Mouse (Mus musculus): Measurements from ENCODE around the gene Cmbl. TPM values are rescaled to one million over a fixed set of nuclear protein-coding genes. Genes with fewer than 3 reads are reported as not detected.
"Not testable (repeated sequence)": the region's sequence is repeated elsewhere in the genome, so short reads cannot be mapped to it uniquely, and the experiment has no call there.

Gene Cmbl
- total and polyA plus RNA-seq, 2 experiments from 2014 or later, result 22.8 to 41.0 TPM

- no peak for DNase-seq (ENCODE audit: low spot score)
- no peak overlapping the region for H3K4me2 ChIP-seq (ENCODE audit: low read depth, low read length)
- no peak overlapping the region for H3K9ac ChIP-seq (replicated peaks; ENCODE audit: low read depth, low read length)
- WGBS, result 62% methylated on average over 4 of the region's 4 CpGs
- H3K27ac ChIP-seq (ENCODE audit: low read depth), result no peak overlapping the region
- TF ChIP-seq EP300 (IDR thresholded peaks at IDR 0.05; ENCODE audit: low read depth), result no peak
- TF ChIP-seq CTCF (IDR thresholded peaks at IDR 0.05; ENCODE audit: low read depth), result no peak
- H3K36me3 ChIP-seq (replicated peaks; ENCODE audit: control insufficient read depth, insufficient read depth, low read length), result no peaks in the 10 kb centered on the region
- H3K4me3 ChIP-seq (ENCODE audit: low read depth, low read length), result no peak overlapping the region
- H3K27me3 ChIP-seq (ENCODE audit: control insufficient read depth, insufficient read depth, low read length), result no peaks in the 10 kb centered on the region
- H3K4me1 ChIP-seq (ENCODE audit: control insufficient read depth, insufficient read depth), result peaks cover 8% of the 10 kb centered on the region; the same call in 1 of the 2 replicates
- H3K9me3 ChIP-seq (replicated peaks; ENCODE audit: control insufficient read depth, low read length), result no peaks in the 10 kb centered on the region
- no peak for ATAC-seq (ENCODE audit: insufficient read depth, low read depth)
Observed at GRCm38 (mm10) chr15:31573287-31573686, 8.1 kb downstream of the Cmbl start.

DNA sequence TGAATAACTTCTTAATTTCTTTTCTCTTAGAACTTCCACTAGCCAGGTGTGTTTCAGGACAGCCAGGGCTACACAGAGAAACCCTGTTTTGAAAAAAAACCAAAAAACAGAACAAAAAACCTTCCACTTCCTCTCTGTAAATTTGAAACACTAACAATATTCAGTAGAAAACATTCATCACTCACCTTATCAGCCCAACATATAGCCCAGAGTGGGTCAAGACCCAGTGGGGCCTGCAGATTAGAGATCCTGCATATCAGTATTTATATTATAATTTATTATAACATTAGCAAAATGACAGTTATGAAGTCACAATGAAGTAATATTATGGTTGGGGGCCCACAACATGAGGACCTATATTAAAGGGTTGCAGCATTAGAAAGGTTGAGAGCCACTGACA is 8.5 kb downstream of the Cmbl start:
- no peak overlapping the region for H3K9ac ChIP-seq (replicated peaks; ENCODE audit: low read depth, low read length)
- no peak for TF ChIP-seq CTCF (IDR thresholded peaks at IDR 0.05; ENCODE audit: low read depth)
- TF ChIP-seq EP300 (IDR thresholded peaks at IDR 0.05; ENCODE audit: low read depth), result no peak
- H3K27me3 ChIP-seq (ENCODE audit: control insufficient read depth, insufficient read depth, low read length), result no peaks in the 10 kb centered on the region
- H3K4me3 ChIP-seq (ENCODE audit: low read depth, low read length), result no peak overlapping the region
- H3K36me3 ChIP-seq (replicated peaks; ENCODE audit: control insufficient read depth, insufficient read depth, low read length), result no peaks in the 10 kb centered on the region
- ATAC-seq (ENCODE audit: insufficient read depth, low read depth) (no peak), DNase-seq (ENCODE audit: low spot score) (no peak)
- H3K4me1 ChIP-seq (ENCODE audit: control insufficient read depth, insufficient read depth), result peaks cover 7% of the 10 kb centered on the region; the same call in 1 of the 2 replicates
- H3K4me2 ChIP-seq (ENCODE audit: low read depth, low read length), result no peak overlapping the region
- H3K27ac ChIP-seq (ENCODE audit: low read depth), result no peak overlapping the region
- H3K9me3 ChIP-seq (replicated peaks; ENCODE audit: control insufficient read depth, low read length), result no peaks in the 10 kb centered on the region

DNA sequence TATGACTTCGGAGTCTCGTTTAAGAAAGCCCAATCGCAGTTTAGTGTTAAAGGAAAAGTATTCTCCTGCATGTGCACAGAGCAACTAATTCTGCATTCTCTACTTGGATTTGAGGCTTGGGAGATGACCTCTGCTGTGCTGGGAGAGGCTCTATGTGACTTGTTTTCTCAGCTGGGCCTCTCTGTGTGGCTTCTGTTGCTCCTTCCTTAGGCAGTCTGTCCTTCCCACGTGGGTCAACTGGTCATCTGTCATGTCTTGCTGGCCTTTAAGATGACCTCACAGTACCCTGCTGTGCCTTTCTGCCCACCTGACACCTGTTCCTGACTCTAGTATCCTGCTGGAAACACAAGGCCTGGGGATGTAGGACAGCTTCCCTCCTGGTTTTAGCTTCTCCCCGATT is 10.9 kb downstream of the Cmbl start:
- TF ChIP-seq CTCF (IDR thresholded peaks at IDR 0.05; ENCODE audit: low read depth), result no peak
- Histone ChIP-seq H3K9ac (replicated peaks; ENCODE audit: low read depth, low read length) (no peak overlapping the region), H3K27ac (ENCODE audit: low read depth) (no peak overlapping the region), H3K36me3 (replicated peaks; ENCODE audit: control insufficient read depth, insufficient read depth, low read length) (no peaks in the 10 kb centered on the region), H3K9me3 (replicated peaks; ENCODE audit: control insufficient read depth, low read length) (no peaks in the 10 kb centered on the region), H3K4me3 (ENCODE audit: low read depth, low read length) (no peak overlapping the region), H3K27me3 (ENCODE audit: control insufficient read depth, insufficient read depth, low read length) (no peaks in the 10 kb centered on the region), H3K4me1 (ENCODE audit: control insufficient read depth, insufficient read depth) (peaks cover 3% of the 10 kb centered on the region; the same call in 1 of the 2 replicates), H3K4me2 (ENCODE audit: low read depth, low read length) (no peak overlapping the region)
- 71% methylated on average over 5 of the region's 5 CpGs for WGBS
- DNase-seq (ENCODE audit: low spot score), result no peak
- no peak for ATAC-seq (ENCODE audit: insufficient read depth, low read depth)

GRCm38 (mm10) chr15:31581086-31581485 is 15.9 kb downstream of the Cmbl start:
- not testable (repeated sequence) for H3K27ac ChIP-seq (ENCODE audit: low read depth); DNase-seq (ENCODE audit: low spot score); H3K4me3 ChIP-seq (ENCODE audit: low read depth, low read length); ATAC-seq (ENCODE audit: insufficient read depth, low read depth); H3K27me3 ChIP-seq (ENCODE audit: control insufficient read depth, insufficient read depth, low read length); H3K9ac ChIP-seq (replicated peaks; ENCODE audit: low read depth, low read length); H3K4me1 ChIP-seq (ENCODE audit: control insufficient read depth, insufficient read depth); H3K4me2 ChIP-seq (ENCODE audit: low read depth, low read length); H3K9me3 ChIP-seq (replicated peaks; ENCODE audit: control insufficient read depth, low read length); H3K36me3 ChIP-seq (replicated peaks; ENCODE audit: control insufficient read depth, insufficient read depth, low read length)
- 92% methylated on average over 2 of the region's 2 CpGs for WGBS

DNA sequence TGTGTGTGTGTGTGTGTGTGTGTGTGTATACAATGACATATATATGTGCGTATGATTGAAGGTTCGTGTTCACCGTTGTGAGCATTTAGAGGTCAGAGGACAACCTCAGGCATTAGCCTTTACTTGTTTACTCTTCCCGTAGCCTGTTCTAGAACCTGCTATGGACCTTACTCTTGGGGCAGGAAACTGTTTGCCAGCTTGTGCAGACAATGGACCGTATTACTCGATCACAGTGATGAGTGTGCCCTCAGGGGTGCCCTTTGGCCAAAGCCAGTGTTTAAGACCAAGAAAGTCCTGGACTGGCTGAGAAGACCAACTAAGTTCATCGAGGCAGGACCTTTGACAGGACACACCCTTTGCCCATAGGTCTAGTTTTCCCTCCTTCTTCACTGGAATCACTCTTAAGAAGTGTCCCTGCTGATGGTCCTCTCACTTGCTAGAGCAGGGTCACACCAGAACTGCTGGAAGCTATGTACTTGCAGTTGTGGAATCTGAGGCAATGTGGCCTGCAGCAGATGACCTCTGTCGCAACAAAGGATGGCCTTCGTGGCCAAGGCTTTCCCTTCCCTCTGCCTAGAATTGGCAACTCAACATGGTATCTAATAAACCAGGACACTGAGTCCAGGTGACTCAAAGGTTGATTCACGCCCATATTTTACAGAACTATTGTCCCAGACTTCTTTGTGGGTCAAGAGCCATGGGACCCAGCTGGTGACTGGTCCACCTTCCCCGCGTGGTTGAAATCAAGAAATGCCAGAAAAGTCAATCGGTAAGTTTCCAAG is 18.3 kb downstream of the Cmbl start:
- WGBS, result 86% methylated on average over 13 of the region's 13 CpGs
- Histone ChIP-seq H3K9ac (replicated peaks; ENCODE audit: low read depth, low read length) (no peak overlapping the region), H3K4me2 (ENCODE audit: low read depth, low read length) (no peak overlapping the region), H3K4me3 (ENCODE audit: low read depth, low read length) (no peak overlapping the region), H3K27me3 (ENCODE audit: control insufficient read depth, insufficient read depth, low read length) (no peaks in the 10 kb centered on the region), H3K9me3 (replicated peaks; ENCODE audit: control insufficient read depth, low read length) (no peaks in the 10 kb centered on the region), H3K4me1 (ENCODE audit: control insufficient read depth, insufficient read depth) (no peaks in the 10 kb centered on the region), H3K36me3 (replicated peaks; ENCODE audit: control insufficient read depth, insufficient read depth, low read length) (no peaks in the 10 kb centered on the region), H3K27ac (ENCODE audit: low read depth) (no peak overlapping the region)
- ATAC-seq (ENCODE audit: insufficient read depth, low read depth), result no peak
- TF ChIP-seq EP300 (IDR thresholded peaks at IDR 0.05; ENCODE audit: low read depth), result no peak
- DNase-seq (ENCODE audit: low spot score), result no peak

DNA sequence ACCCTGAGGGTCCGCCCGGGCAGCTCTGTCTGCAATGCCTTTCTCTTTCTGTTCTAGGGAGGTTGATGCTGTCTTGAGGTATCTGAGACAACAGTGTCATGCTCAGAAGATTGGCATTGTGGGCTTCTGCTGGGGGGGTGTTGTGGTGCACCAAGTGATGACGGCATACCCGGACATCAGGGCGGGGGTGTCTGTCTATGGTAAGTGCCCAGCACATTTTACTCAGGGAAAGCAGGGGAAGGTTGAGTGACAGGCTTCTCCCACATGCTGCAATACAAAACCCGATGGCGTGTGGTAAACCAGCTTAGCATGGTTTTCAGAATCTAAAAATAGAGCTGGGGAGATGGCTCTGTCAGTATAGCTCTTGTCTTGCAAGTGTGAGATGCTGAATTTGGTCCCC is 20.0 kb downstream of the Cmbl start:
- Histone ChIP-seq H3K9ac (replicated peaks; ENCODE audit: low read depth, low read length) (no peak overlapping the region), H3K4me1 (ENCODE audit: control insufficient read depth, insufficient read depth) (no peaks in the 10 kb centered on the region), H3K9me3 (replicated peaks; ENCODE audit: control insufficient read depth, low read length) (no peaks in the 10 kb centered on the region), H3K36me3 (replicated peaks; ENCODE audit: control insufficient read depth, insufficient read depth, low read length) (peaks cover 10% of the 10 kb centered on the region), H3K4me3 (ENCODE audit: low read depth, low read length) (no peak overlapping the region), H3K27ac (ENCODE audit: low read depth) (no peak overlapping the region), H3K4me2 (ENCODE audit: low read depth, low read length) (no peak overlapping the region), H3K27me3 (ENCODE audit: control insufficient read depth, insufficient read depth, low read length) (no peaks in the 10 kb centered on the region)
- ATAC-seq (ENCODE audit: insufficient read depth, low read depth) (no peak), DNase-seq (ENCODE audit: low spot score) (no peak)
- TF ChIP-seq CTCF (IDR thresholded peaks at IDR 0.05; ENCODE audit: low read depth) (no peak), EP300 (IDR thresholded peaks at IDR 0.05; ENCODE audit: low read depth) (no peak)
- 37% methylated on average over 7 of the region's 7 CpGs for WGBS

All from heart, postnatal 0 days (tissue).